Mouse (Mus musculus): ENCODE measurements around the gene Disc1. TPM values are rescaled to one million over a fixed set of nuclear protein-coding genes. Genes with fewer than 3 reads are reported as not detected.

Disc1 gene
- polyA plus RNA-seq, 2 experiments, result 2.2 to 3.2 TPM

- no peak for DNase-seq (ENCODE audit: low spot score)
- 83% methylated on average over 6 of the region's 6 CpGs for WGBS
Measured at GRCm38 (mm10) chr8:125201650-125202049, 147.7 kb downstream of the Disc1 start.

GRCm38 (mm10) chr8:125203016-125203415, 149.0 kb downstream of the Disc1 start:
- Histone ChIP-seq H3K4me2 (replicated peaks; ENCODE audit: low read depth, low read length, severe bottlenecking) (no peak overlapping the region), H3K27me3 (ENCODE audit: control insufficient read depth, insufficient read depth, low read length) (no peaks in the 10 kb centered on the region), H3K4me3 (replicated peaks; ENCODE audit: low read length) (no peak overlapping the region), H3K36me3 (ENCODE audit: control insufficient read depth, insufficient read depth, low read length) (no peaks in the 10 kb centered on the region), H3K4me1 (ENCODE audit: control insufficient read depth, insufficient read depth, low read length) (peaks cover 3% of the 10 kb centered on the region; the same call in 1 of the 2 replicates), H3K9ac (ENCODE audit: low read depth, low read length, severe bottlenecking) (no peak overlapping the region), H3K27ac (replicated peaks; ENCODE audit: low read depth, low read length) (no peak overlapping the region), H3K9me3 (ENCODE audit: control insufficient read depth, low read length) (no peaks in the 10 kb centered on the region)
- TF ChIP-seq POLR2A (IDR thresholded peaks at IDR 0.05; ENCODE audit: borderline replicate concordance, extremely low read depth, insufficient read depth, insufficient read length), result no peak
- 48% methylated on average over 9 of the region's 9 CpGs for WGBS
- no peak for DNase-seq (ENCODE audit: low spot score)
- ATAC-seq (ENCODE audit: low FRiP score, low read depth), result no peak

More at GRCm38 (mm10) chr8:125201650-125202049, 147.7 kb downstream of the Disc1 start:
- Histone ChIP-seq H3K9ac (ENCODE audit: low read depth, low read length, severe bottlenecking) (no peak overlapping the region), H3K27me3 (ENCODE audit: control insufficient read depth, insufficient read depth, low read length) (no peaks in the 10 kb centered on the region), H3K4me2 (replicated peaks; ENCODE audit: low read depth, low read length, severe bottlenecking) (no peak overlapping the region), H3K4me3 (replicated peaks; ENCODE audit: low read length) (no peak overlapping the region), H3K9me3 (ENCODE audit: control insufficient read depth, low read length) (no peaks in the 10 kb centered on the region), H3K36me3 (ENCODE audit: control insufficient read depth, insufficient read depth, low read length) (no peaks in the 10 kb centered on the region), H3K4me1 (ENCODE audit: control insufficient read depth, insufficient read depth, low read length) (peaks cover 3% of the 10 kb centered on the region; the same call in 1 of the 2 replicates), H3K27ac (replicated peaks; ENCODE audit: low read depth, low read length) (no peak overlapping the region)
- TF ChIP-seq POLR2A (IDR thresholded peaks at IDR 0.05; ENCODE audit: borderline replicate concordance, extremely low read depth, insufficient read depth, insufficient read length), result no peak
- no peak for ATAC-seq (ENCODE audit: low FRiP score, low read depth)

- Histone ChIP-seq H3K9me3 (ENCODE audit: control insufficient read depth, low read length) (no peaks in the 10 kb centered on the region), H3K36me3 (ENCODE audit: control insufficient read depth, insufficient read depth, low read length) (no peaks in the 10 kb centered on the region), H3K27ac (replicated peaks; ENCODE audit: low read depth, low read length) (no peak overlapping the region), H3K4me1 (ENCODE audit: control insufficient read depth, insufficient read depth, low read length) (peaks cover 3% of the 10 kb centered on the region; the same call in 1 of the 2 replicates), H3K4me3 (replicated peaks; ENCODE audit: low read length) (no peak overlapping the region), H3K4me2 (replicated peaks; ENCODE audit: low read depth, low read length, severe bottlenecking) (no peak overlapping the region), H3K27me3 (ENCODE audit: control insufficient read depth, insufficient read depth, low read length) (no peaks in the 10 kb centered on the region), H3K9ac (ENCODE audit: low read depth, low read length, severe bottlenecking) (no peak overlapping the region)
- ATAC-seq (ENCODE audit: low FRiP score, low read depth) (no peak), DNase-seq (ENCODE audit: low spot score) (no peak)
- no peak for TF ChIP-seq POLR2A (IDR thresholded peaks at IDR 0.05; ENCODE audit: borderline replicate concordance, extremely low read depth, insufficient read depth, insufficient read length)
- 87% methylated on average over 4 of the region's 4 CpGs for WGBS
Measured at GRCm38 (mm10) chr8:125205556-125205955, 151.6 kb downstream of the Disc1 start.

GRCm38 (mm10) chr8:125206391-125206790, 152.4 kb downstream of the Disc1 start:
- Histone ChIP-seq H3K27me3 (ENCODE audit: control insufficient read depth, insufficient read depth, low read length) (no peaks in the 10 kb centered on the region), H3K4me1 (ENCODE audit: control insufficient read depth, insufficient read depth, low read length) (peaks cover 3% of the 10 kb centered on the region; the same call in 1 of the 2 replicates), H3K9me3 (ENCODE audit: control insufficient read depth, low read length) (no peaks in the 10 kb centered on the region), H3K4me3 (replicated peaks; ENCODE audit: low read length) (no peak overlapping the region), H3K36me3 (ENCODE audit: control insufficient read depth, insufficient read depth, low read length) (no peaks in the 10 kb centered on the region), H3K9ac (ENCODE audit: low read depth, low read length, severe bottlenecking) (no peak overlapping the region), H3K4me2 (replicated peaks; ENCODE audit: low read depth, low read length, severe bottlenecking) (no peak overlapping the region), H3K27ac (replicated peaks; ENCODE audit: low read depth, low read length) (no peak overlapping the region)
- ATAC-seq (ENCODE audit: low FRiP score, low read depth) (no peak), DNase-seq (ENCODE audit: low spot score) (no peak)
- 66% methylated on average over 8 of the region's 8 CpGs for WGBS
- TF ChIP-seq POLR2A (IDR thresholded peaks at IDR 0.05; ENCODE audit: borderline replicate concordance, extremely low read depth, insufficient read depth, insufficient read length), result no peak

- WGBS, result 56% methylated on average over 3 of the region's 3 CpGs
- ATAC-seq (ENCODE audit: low FRiP score, low read depth), result no peak
- Histone ChIP-seq H3K36me3 (ENCODE audit: control insufficient read depth, insufficient read depth, low read length) (no peaks in the 10 kb centered on the region), H3K27me3 (ENCODE audit: control insufficient read depth, insufficient read depth, low read length) (no peaks in the 10 kb centered on the region), H3K27ac (replicated peaks; ENCODE audit: low read depth, low read length) (no peak overlapping the region), H3K4me2 (replicated peaks; ENCODE audit: low read depth, low read length, severe bottlenecking) (no peak overlapping the region), H3K9ac (ENCODE audit: low read depth, low read length, severe bottlenecking) (no peak overlapping the region), H3K4me3 (replicated peaks; ENCODE audit: low read length) (no peak overlapping the region), H3K4me1 (ENCODE audit: control insufficient read depth, insufficient read depth, low read length) (peaks cover 3% of the 10 kb centered on the region; the same call in 1 of the 2 replicates), H3K9me3 (ENCODE audit: control insufficient read depth, low read length) (no peaks in the 10 kb centered on the region)
- DNase-seq (ENCODE audit: low spot score), result no peak
- TF ChIP-seq POLR2A (IDR thresholded peaks at IDR 0.05; ENCODE audit: borderline replicate concordance, extremely low read depth, insufficient read depth, insufficient read length), result no peak
Measured at GRCm38 (mm10) chr8:125206962-125207361, 153.0 kb downstream of the Disc1 start.
